Mouse (Mus musculus) ES-E14 (cell line): Measurements from ENCODE around the gene Pax1.

Experiments used
- CHD2 ChIP-seq: IDR thresholded peaks from 2 replicates; pipeline ENCODE4 v1.6.1; 2014; ENCODE audit warnings: mild to moderate bottlenecking, low read depth, low read length, inconsistent platforms
- HCFC1 ChIP-seq: IDR thresholded peaks from 2 replicates; pipeline ENCODE4 v1.6.1; 2012; ENCODE audit warnings: low read length, inconsistent platforms, borderline replicate concordance; ENCODE audit not compliant: insufficient read depth
- MAFK ChIP-seq: IDR thresholded peaks from 2 replicates; pipeline ENCODE4 v1.6.1; 2014; ENCODE audit warnings: mild to moderate bottlenecking, low read depth, low read length, inconsistent platforms; ENCODE audit not compliant: insufficient read depth
- ZC3H11A ChIP-seq: IDR thresholded peaks from 2 replicates; pipeline ENCODE4 v1.6.1; 2012; ENCODE audit warnings: low read depth, mild to moderate bottlenecking, inconsistent platforms, low read length, borderline replicate concordance
- ZNF384 ChIP-seq: IDR thresholded peaks from 2 replicates; pipeline ENCODE4 v1.6.1; 2012; ENCODE audit warnings: low read depth, low read length, inconsistent platforms

DNA sequence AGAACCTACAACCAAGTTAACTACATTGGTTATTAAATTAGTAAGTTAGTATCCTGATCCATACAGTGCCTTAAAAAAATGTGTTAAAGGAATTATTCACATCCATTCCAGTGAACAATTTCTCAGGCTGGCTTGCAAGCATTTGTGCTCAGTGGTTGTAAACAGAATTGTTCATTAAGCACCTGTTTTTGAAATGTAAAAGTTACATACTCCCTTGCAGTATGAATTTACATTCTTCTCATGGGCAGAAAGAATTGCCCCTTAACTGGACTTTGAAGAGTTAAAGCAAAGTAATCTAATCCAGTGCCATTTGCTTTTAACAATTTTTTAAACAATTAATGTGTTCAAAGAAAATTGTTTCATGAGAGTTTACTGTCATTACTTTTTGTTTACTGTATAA is 9.6 kb downstream of the Pax1 start:
- TF ChIP-seq ZNF384 (no peak), HCFC1 (no peak), MAFK (no peak), CHD2 (no peak), ZC3H11A (no peak)
